Mouse (Mus musculus): ENCODE measurements around the gene Dxo.
"Not testable (repeated sequence)": the region's sequence is repeated elsewhere in the genome, so short reads cannot be mapped to it uniquely, and the experiment has no call there.

Gene Dxo

GRCm38 (mm10) chr17:34830776-34831175 is 6.0 kb upstream of the Dxo start:
- DNase-seq (ENCODE audit: low read depth, low spot score), result not testable (repeated sequence)

DNA sequence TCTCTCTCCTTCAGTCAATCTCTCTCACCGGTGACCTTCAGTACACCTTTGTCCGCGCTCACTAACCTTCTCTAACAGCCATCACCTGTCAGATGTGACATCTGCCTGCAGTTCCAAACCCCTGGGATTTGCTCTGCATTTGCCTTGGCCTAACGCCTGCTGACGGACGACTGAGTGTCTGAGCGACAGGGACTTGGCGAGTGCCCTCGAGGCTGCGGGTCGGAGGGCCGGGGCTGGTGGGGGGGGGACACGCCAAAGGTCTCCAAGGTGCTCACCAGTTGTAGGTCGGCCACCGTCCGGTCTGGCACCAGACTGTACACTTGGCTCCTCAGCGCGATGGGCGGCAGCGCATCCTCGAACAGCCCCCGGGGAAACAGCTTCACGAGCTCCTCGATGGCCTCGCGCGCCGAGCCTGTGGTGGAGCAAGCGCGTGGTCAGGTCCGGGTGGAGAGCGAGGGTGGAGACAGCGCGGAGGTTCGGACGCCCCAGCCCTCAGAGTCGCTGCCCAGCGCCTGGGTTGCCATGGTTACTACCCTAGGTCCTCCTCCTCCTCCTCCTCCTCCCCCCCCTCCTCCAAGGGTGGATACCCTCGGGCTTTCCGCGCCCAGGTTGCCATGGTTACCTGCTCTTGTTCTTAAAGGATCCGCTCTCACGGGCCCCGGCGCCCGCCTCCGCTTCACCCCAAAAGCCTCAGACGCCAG is 514 bp upstream of the Dxo start:
- DNase-seq (ENCODE audit: low read depth, low spot score), result no peak

- no peak for DNase-seq (ENCODE audit: low read depth, low spot score)
Measured at GRCm38 (mm10) chr17:34837464-34838324, 875 bp downstream of the Dxo start.

- DNase-seq (ENCODE audit: low read depth, low spot score), result no peak
Measured at GRCm38 (mm10) chr17:34838785-34839184, 2.0 kb downstream of the Dxo start.

- DNase-seq (ENCODE audit: low read depth, low spot score), result no peak
Measured at GRCm38 (mm10) chr17:34840736-34841307, 4.0 kb downstream of the Dxo start.

DNA sequence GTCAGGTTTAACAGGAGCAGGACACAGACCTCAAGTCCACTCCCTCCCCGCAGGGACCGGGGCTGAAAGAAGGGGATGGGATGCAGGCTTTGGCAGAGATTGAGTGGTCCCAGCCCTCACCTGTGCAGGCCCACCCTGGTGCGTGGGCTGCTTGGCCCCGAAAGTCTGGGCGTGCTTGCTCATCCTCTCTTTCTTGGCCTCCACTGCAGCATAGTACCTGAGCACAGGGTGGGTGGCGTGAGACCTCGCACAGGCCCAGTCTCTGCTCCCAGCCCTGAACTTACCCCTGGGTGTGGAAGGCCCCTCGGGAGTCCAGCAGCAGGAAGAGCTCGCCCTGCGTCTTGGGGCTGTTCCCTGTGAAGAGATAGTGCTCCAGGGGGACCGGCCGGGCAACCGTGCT is 8.1 kb downstream of the Dxo start:
- DNase-seq (ENCODE audit: low read depth, low spot score), result no peak

GRCm38 (mm10) chr17:34847192-34847591 is 10.4 kb downstream of the Dxo start:
- no peak for DNase-seq (ENCODE audit: low read depth, low spot score)

DNA sequence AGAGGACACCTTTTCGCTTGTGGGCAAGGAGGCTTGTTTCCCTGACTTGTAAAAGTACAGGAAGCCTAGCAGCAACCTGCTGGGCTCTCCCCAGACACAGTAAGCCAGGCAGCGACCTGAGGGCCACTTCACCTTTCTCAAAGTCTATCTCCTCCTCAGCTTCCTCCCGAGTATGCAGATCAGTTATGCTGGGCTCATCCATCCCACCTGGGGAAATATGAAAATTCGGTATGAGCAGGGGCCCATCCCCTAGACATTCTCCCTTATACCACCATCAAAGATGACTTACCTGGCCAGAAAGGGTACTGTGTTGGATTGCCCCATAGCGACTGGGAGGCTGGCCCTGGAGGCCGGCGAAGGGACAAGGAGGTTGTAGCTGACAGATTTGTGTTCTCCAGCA is 10.8 kb downstream of the Dxo start:
- no peak for DNase-seq (ENCODE audit: low read depth, low spot score)

DNA sequence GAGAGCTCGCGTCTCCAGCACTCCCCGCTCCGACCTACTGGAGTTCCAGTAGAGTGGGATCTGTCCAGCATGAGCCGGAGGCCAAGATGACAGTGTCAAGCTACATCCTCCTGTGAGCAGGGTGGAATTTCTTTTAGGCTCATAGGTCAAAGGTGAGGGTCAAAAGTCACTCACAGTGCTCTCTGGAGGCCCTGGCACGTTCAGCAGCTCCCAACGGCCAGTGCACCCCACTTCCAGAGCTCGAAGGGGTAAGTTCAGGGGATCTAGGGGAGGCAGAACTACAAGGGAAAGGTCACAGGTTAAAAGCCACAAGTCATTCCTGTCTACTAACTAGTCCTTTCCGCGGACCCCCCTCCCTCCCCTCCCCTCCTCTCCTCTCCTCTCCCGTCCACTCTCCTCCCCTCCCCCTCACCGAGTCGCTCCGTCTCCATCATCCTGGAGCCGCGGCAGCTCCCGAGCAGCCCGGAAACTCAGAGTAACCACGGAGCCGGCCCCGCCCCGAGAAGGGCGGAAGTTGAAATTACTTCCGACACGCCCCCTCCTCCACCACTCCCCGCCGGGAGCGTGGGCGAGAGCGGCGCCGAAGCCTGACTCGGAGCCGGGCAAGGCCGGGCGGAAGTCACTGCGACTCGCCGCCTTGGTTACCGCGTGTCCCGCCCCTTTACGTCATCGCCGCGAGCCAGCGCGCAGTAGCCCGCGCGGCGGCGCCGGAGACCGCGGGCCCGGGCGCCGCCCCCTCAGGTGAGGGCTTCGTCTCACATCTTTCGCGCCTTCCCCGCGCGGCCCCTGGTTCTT is 13.1 kb downstream of the Dxo start, which contains the start of the genes Skiv2l and Nelfe:
Gene Skiv2l, minus strand, starts transcription at position 489 of the 795 bp plus-strand sequence.
Gene Nelfe, plus strand, starts transcription at position 670 of the 795 bp plus-strand sequence.
- DNase-seq (ENCODE audit: low read depth, low spot score), result peak; percentile 96

DNA sequence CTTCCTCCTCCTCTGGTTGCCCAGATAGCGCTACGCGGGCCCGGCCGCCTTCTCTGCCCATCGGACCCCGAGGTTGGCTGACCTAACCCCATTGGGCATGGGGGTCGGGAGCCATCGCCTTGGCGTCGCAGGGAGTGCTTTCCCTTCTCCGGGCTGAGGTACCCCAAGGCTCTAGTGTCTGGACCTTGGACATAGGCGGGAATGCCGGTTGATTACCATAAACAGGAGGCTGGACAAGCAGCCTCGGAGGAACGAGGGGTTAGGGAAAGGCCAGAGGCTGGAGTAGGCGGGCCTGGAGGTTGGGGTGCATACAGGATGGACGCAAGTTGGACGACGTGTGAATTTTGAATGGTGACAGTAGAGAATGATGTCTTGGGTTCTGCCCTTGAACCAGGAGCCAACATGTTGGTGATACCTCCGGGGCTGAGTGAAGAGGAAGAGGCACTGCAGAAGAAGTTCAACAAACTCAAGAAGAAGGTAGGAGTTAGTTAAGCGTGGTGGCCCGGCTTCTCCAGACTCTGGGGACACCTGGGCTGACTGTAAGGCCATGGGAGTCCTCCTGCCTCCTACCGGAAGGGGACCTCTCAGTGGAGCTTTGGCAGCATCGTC is 13.8 kb downstream of the Dxo start:
- DNase-seq (ENCODE audit: low read depth, low spot score), result no peak

DNA sequence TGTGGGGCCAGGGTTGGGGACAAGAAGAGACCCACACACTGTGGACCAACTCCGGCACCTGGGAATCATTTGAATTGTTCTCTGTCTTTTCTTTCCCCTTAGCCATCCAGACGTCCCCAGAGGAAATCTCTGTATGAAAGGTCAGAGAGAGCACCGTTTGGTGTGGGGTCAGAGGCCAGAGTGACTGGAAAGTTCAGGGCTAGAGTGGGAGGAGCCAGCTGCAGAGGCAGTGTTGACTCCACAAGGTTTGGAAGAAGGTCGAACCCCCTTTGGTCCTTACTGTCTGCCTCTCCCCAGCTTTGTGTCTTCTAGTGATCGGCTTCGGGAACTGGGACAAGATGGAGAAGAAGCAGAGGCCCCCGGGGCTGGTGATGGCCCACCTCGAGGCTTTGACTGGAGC is 16.7 kb downstream of the Dxo start:
- no peak for DNase-seq (ENCODE audit: low read depth, low spot score)

GRCm38 (mm10) chr17:34854761-34855160 is 17.9 kb downstream of the Dxo start:
- no peak for DNase-seq (ENCODE audit: low read depth, low spot score)

DNA sequence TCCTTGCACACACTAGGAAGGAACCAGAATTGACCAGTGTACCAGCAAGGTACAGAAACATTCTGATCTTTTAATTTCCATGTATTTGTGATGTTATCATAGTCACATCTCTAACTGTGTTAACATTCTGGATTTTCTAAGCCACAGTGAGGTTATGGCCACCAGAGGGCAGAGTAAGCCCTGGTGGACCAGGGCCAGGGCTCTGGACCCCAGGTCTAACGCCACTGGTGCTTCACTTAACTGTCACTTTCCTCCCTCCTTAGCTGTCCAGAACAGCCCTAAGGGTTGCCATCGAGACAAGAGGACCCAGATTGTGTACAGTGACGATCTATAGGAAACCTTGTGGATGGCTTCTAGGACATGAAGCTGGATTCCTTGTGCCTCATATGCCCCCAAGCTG is 19.0 kb downstream of the Dxo start:
- DNase-seq (ENCODE audit: low read depth, low spot score), result peak; percentile 25

DNA sequence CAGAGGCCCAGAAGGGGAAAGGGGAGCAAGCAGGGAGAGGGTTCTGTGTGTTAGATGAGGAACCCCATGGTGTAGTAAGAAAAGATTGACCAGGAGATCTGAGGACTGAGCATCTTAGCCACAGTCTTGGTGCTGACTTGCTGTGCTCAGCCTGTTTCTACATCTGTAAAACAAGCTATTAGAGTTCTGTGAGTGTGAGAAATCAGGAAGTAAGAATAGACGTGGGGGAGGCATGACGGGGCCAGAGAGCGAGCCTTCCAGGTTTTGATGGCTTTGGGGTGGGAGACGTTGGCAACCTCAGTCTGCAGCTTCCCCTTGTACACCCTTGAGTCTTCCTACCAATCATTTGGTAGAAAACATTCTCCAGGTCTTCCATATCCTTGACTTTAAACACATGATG is 21.9 kb downstream of the Dxo start:
- DNase-seq (ENCODE audit: low read depth, low spot score), result no peak

DNA sequence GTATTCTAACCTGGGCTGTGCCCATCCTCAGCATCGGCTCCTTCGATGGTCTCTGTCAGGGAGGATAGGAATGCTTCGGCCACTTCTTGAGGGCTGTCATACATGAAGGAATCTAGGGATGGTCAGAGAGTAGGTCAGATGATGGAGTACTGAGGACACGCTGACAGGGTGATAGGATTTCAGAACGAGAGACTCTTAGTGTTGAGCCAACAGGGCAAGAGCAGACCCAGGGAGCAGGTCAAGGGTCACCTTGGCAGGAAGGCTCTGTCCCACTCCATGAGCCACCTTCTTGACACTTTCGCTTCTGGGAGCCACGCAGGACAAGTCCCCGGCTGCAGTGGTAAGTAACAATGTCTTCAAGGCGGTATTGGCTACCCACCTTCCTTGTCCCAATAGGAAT is 23.7 kb downstream of the Dxo start:
- DNase-seq (ENCODE audit: low read depth, low spot score), result no peak

DNA sequence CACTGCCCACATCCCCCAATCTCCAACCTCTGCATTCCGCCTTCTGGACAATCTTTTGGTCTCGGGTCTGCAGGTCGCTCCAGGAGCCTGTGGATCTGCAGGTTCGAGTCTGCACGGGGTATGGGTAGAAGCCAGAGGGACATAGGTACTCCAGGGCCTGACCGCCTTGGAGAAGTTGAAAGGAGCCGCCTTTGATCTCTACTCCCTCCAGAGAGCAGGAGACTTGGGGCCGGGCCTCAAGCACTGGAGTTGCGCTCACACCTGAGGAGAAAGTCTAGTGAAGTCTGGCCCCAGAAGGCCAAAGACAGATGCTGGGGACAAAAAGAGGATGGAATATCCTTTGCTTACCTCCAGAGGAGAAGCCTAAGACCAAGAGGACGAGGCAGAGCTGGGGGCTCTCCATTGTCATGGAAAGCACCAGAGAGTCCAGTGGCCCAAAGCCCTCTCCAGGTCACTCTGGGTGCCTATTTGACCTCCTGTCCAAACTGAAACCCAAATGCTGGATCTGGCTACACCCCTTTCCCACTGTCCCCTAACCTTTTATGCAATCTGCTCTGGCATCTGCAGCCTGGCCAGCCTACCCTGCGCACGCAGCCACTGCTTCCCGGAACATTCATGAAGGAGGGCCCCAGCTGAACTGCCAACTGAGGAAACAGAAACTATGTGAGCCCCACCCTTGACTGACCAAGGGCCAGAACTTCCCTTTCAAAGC is 25.0 kb downstream of the Dxo start:
- DNase-seq (ENCODE audit: low read depth, low spot score), result no peak

GRCm38 (mm10) chr17:34862416-34863081 is 25.7 kb downstream of the Dxo start, which contains the start of gene Cfb:
TSS of gene Cfb (minus strand) at chr17:34862518.
- DNase-seq (ENCODE audit: low read depth, low spot score), result no peak

- no peak for DNase-seq (ENCODE audit: low read depth, low spot score)
Measured at GRCm38 (mm10) chr17:34865981-34866380, 29.2 kb downstream of the Dxo start.

- DNase-seq (ENCODE audit: low read depth, low spot score), result no peak
Measured at GRCm38 (mm10) chr17:34874321-34874720, 37.5 kb downstream of the Dxo start.

GRCm38 (mm10) chr17:34879336-34879879 is 42.6 kb downstream of the Dxo start, which contains the start of gene Zbtb12:
TSS of gene Zbtb12 (plus strand) at chr17:34879483.
- peak; percentile 25 for DNase-seq (ENCODE audit: low read depth, low spot score)
